Mouse (Mus musculus) left cerebral cortex, adult 6 months (tissue): ENCODE data around the gene Drd3. TPM values are rescaled to one million over a fixed set of nuclear protein-coding genes. Genes with fewer than 3 reads are reported as not detected.

ENCODE experiments used
- long read RNA-seq, 2 experiments: library from polyadenylated mRNA; unstranded; transcript quantifications; one replicate each; pipeline ENCODE4 v2.0.0; 2019 to 2020
- polyA plus RNA-seq: library from polyadenylated mRNA; unstranded; fragments of <200 nt; fragmentation: Nextera tagmentation; gene quantifications from 2 replicates; pipeline ENCODE4 v1.2.3, GENCODE M21; 2021

Gene Drd3
- 0.10 TPM in 1 of 2 replicates, not detected in the other for polyA plus RNA-seq
- long read RNA-seq, experiment 1 = 0 reads
- long read RNA-seq, experiment 2 = 0 reads

DNA sequence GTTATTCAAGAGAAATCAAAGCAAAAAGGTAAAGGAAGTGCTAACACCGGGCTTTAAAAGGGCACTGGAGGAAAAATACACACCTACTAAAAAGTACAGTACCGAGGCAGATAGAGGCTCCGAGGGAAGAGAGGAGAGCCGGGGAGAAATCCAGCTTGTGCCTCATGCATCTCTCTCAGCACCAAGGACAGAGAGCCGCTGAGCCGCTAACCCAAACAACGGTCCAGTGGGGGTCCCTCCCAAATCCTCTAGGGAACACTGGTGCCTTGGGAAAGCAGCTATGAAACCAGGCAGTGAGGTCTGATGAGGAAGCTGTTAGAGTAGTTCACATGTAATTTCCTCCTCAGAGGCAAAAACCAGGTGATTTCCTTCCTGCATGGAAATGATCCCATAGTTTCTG, at the start of gene Drd3:
Drd3 (plus strand) TSS at position 276 of the 400 bp plus-strand sequence.

Other genes starting within 250 kb of the Drd3 start
- gene Tigit, start 89.9 kb upstream of the Drd3 start, polyA plus RNA-seq = not detected in 2 replicates
- 4.7 and 6.1 TPM in 2 replicates for gene Ccdc191, start 135.8 kb downstream of the Drd3 start, polyA plus RNA-seq
- 4.6 and 4.9 TPM in 2 replicates for gene Qtrt2, start 172.8 kb downstream of the Drd3 start, polyA plus RNA-seq
- gene Zdhhc23, start 225.8 kb downstream of the Drd3 start, polyA plus RNA-seq = 3.8 and 4.2 TPM in 2 replicates